Mouse (Mus musculus) lung, embryonic 14.5 days (tissue): ENCODE measurements at regions not wholly inside any gene's neighbourhood (a gene's known extent, or its start where the extent isn't known, plus 50 kb on each side); places are given as distances from the start of the nearest gene placed in this dataset.
A peak's percentile ranks its signal among the peaks of the same experiment; 100 is the strongest.

ENCODE experiments used
- ATAC-seq: fragments of 200-750 bp; cut with Nextera tagmentation; 2 replicates; pipeline ENCODE4 v1.8.0; 2017; ENCODE audit warnings: mild to moderate bottlenecking, moderate TSS enrichment, moderate library complexity; ENCODE audit not compliant: insufficient read depth
- DNase-seq: peaks from one replicate; pipeline ENCODE4 v3.0.0-alpha.2; 2015
- H3K27ac ChIP-seq: fragments of 300-500 bp; sonication (generic); 2 replicates; pipeline ENCODE4 v1.5.1; 2014; ENCODE audit warnings: low read depth, mild to moderate bottlenecking, moderate library complexity
- H3K27me3 ChIP-seq: fragments of 300-500 bp; sonication (generic); 2 replicates; pipeline ENCODE4 v1.6.1; 2014; ENCODE audit warnings: low read length, control low read depth; ENCODE audit not compliant: insufficient read depth
- H3K36me3 ChIP-seq: fragments of 300-500 bp; sonication (generic); 2 replicates; pipeline ENCODE4 v1.6.1; 2014; ENCODE audit warnings: control low read depth; ENCODE audit not compliant: insufficient read depth
- H3K4me1 ChIP-seq: fragments of 300-500 bp; sonication (generic); 2 replicates; pipeline ENCODE4 v1.6.1; 2014; ENCODE audit warnings: antibody characterized with exemption, control low read depth; ENCODE audit not compliant: insufficient read depth
- H3K4me2 ChIP-seq: fragments of 300-500 bp; sonication (generic); 2 replicates; pipeline ENCODE4 v1.6.1; 2014; ENCODE audit warnings: mild to moderate bottlenecking
- H3K4me3 ChIP-seq: fragments of 300-500 bp; sonication (generic); 2 replicates; pipeline ENCODE4 v1.5.1; 2014; ENCODE audit warnings: low read depth, low read length
- H3K9ac ChIP-seq: fragments of 300-500 bp; sonication (generic); 2 replicates; pipeline ENCODE4 v1.6.1; 2014
- H3K9me3 ChIP-seq: fragments of 300-500 bp; sonication (generic); 2 replicates; pipeline ENCODE4 v1.6.1; 2016; ENCODE audit warnings: low read depth, low read length, control low read depth
- CTCF ChIP-seq: IDR thresholded peaks from 2 replicates; pipeline ENCODE4 v1.5.1; 2016; ENCODE audit warnings: antibody characterized with exemption, low read depth
- WGBS: fragments of 180-500 bp; shearing (Covaris S2); extraction: QIAGEN DNeasy Blood & Tissue Kit; methylation state at CpG from one replicate; pipeline ENCODE4 v1.1.7; 2014; 5-methylcytosine and 5-hydroxymethylcytosine counted together

DNA sequence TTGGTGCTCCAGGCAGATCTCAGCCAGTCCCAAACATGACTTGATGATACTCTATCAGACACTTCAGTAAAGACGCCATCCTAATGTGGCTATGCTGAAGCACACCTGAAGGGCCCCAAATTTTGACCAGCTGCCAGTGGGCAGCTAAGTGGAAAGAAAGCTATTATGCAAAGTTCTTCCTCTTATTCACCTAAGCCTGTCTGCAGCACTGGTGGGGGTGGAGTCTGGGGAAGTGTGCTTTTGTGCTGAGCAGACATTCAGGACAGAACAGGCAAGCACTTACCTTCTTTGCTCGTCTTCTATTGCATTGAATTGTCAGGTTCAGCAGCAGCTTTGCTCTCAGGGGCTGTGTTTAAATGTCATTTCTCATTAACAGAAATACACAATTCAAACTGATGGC is 200.7 kb downstream of the Pla2g4a start:
- H3K36me3 ChIP-seq: no peaks in the 10 kb centered on the region
- H3K9ac ChIP-seq: no peak overlapping the region
- 47% methylated on average over 2 of the region's 2 CpGs for WGBS
- no peak for DNase-seq
- H3K4me2 ChIP-seq: no peak overlapping the region
- no peaks in the 10 kb centered on the region for H3K9me3 ChIP-seq
- TF ChIP-seq CTCF: no peak
- no peaks in the 10 kb centered on the region for H3K4me1 ChIP-seq
- ATAC-seq: no peak
- no peak overlapping the region for H3K4me3 ChIP-seq
- no peaks in the 10 kb centered on the region for H3K27me3 ChIP-seq
- H3K27ac ChIP-seq: no peak overlapping the region

DNA sequence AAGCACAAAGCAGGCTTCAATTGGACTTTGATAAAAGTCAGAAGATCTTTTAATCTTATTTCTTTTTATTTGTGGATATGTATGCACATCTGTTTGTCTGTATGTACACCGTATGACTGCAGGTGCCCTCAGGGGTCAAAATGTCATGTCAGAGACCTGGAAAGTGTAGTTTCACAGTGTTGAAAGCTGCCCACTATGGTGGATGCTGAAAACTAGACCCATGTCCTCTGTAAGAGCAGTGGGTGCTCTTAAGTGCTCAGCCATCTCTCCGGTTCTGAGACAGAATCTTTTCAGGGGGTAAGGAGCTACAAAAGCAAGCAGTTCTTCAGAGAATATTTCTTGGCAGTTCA is 202.3 kb downstream of the Pla2g4a start:
- TF ChIP-seq CTCF: no peak
- no peak overlapping the region for H3K4me3 ChIP-seq
- no peaks in the 10 kb centered on the region for H3K4me1 ChIP-seq
- WGBS: 70% methylated on average over 2 of the region's 2 CpGs
- H3K9ac ChIP-seq: no peak overlapping the region
- H3K4me2 ChIP-seq: no peak overlapping the region
- no peaks in the 10 kb centered on the region for H3K9me3 ChIP-seq
- DNase-seq: no peak
- ATAC-seq: no peak
- no peaks in the 10 kb centered on the region for H3K27me3 ChIP-seq
- no peak overlapping the region for H3K27ac ChIP-seq
- H3K36me3 ChIP-seq: no peaks in the 10 kb centered on the region

DNA sequence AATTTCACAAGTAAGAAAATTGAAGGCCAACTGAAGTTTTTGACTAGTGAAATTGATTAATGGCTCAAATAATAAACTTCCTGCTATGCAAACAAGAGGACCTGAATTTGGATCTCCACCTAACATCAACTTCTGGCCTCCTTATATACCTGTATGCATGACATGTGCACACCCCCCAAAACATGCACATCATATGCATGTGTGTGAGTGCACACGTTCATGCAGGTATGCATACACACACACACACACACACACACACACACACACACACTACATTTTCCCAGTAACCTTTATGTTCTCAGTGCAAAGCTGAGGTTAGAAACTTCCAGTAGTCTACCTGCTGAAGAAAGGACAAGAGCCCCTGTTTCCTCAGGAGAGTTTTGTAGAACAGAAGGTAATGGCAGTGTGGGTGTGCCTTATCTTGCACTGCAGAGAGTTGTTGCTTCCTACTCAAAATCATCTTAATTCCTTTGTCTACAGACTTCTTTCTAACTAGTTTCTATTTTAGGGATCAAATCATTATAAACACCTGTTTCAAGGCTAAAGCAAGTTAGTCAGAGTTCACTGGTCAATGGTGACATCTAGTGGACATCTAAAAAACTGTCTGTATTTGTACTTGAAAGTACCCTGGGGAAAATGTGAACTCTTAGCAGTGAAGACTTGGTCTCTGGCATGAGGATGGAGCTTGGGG is 202.9 kb downstream of the Pla2g4a start:
- Histone ChIP-seq H3K36me3 (no peaks in the 10 kb centered on the region), H3K4me2 (no peak overlapping the region), H3K27ac (no peak overlapping the region), H3K9ac (no peak overlapping the region), H3K9me3 (no peaks in the 10 kb centered on the region), H3K4me3 (no peak overlapping the region), H3K27me3 (no peaks in the 10 kb centered on the region), H3K4me1 (no peaks in the 10 kb centered on the region)
- TF ChIP-seq CTCF: peak; percentile 65
- WGBS: 83% methylated on average over 1 of the region's 1 CpGs
- DNase-seq: peak; percentile 79
- ATAC-seq: no peak

DNA sequence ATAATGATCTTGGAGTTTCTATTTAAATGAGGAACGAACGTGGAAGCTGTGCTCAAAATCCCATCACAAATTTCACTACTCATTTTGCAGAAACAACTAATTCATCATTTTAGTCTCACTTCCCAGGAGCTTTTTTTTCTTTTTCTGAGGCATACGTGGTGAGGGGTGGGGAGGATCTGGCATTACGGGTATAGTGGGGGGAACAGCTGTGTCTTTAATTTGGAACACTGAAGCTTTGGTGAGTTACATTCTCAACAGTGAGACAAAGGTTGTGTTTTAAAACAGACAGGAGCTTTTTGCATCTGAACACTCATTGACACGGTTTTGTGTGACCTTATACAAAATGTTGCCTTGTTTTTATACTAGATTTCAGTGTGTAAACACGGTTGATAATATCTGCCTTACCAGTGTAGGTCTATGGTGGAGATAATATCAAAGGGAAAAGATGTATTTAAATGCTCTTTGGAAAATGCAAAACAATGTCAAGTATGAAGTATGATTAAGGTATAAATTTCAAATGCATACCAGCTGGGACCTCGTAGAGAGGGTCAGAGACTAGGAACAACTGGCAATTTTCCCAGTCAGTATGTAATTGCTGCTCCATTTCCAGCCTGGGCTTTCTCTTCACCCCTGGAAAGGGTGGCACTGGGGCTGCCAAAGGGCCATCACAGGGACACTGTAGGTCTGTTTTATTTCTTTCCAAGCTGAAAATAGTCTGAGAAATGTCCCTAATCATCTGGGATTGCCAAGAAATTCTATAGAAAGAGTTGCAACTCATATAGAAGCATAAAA is 207.6 kb downstream of the Pla2g4a start:
- no peaks in the 10 kb centered on the region for H3K27me3 ChIP-seq
- ATAC-seq (no peak), DNase-seq (no peak)
- H3K27ac ChIP-seq: no peak overlapping the region
- no peaks in the 10 kb centered on the region for H3K4me1 ChIP-seq
- H3K9ac ChIP-seq: no peak overlapping the region
- no peak overlapping the region for H3K4me3 ChIP-seq
- H3K9me3 ChIP-seq: no peaks in the 10 kb centered on the region
- H3K36me3 ChIP-seq: no peaks in the 10 kb centered on the region
- no peak for TF ChIP-seq CTCF
- 56% methylated on average over 7 of the region's 7 CpGs for WGBS
- H3K4me2 ChIP-seq: no peak overlapping the region

DNA sequence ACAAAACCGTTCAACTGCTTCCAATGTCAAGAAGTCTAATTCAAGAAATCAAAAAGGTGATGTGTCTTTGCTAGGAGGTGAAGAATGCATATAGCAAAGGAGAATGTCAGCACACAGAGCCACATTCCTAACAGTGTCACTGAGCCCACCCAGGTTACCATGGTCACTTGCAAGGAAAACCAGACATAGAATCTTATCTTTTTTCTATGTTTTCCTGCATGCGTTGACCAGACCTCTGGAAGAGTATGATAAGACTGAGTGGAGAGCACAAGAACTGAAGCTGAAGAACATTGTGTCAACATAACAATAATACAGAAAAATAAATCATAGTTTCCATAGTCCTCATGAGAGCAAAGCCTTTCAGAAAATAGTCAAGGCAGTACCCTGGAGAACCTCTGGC is 211.7 kb downstream of the Pla2g4a start:
- H3K27ac ChIP-seq: no peak overlapping the region
- no peak for TF ChIP-seq CTCF
- H3K9me3 ChIP-seq: no peaks in the 10 kb centered on the region
- 71% methylated on average over 2 of the region's 2 CpGs for WGBS
- no peaks in the 10 kb centered on the region for H3K36me3 ChIP-seq
- no peak overlapping the region for H3K4me2 ChIP-seq
- H3K4me1 ChIP-seq: no peaks in the 10 kb centered on the region
- ATAC-seq (no peak), DNase-seq (no peak)
- no peak overlapping the region for H3K4me3 ChIP-seq
- H3K9ac ChIP-seq: no peak overlapping the region
- no peaks in the 10 kb centered on the region for H3K27me3 ChIP-seq

DNA sequence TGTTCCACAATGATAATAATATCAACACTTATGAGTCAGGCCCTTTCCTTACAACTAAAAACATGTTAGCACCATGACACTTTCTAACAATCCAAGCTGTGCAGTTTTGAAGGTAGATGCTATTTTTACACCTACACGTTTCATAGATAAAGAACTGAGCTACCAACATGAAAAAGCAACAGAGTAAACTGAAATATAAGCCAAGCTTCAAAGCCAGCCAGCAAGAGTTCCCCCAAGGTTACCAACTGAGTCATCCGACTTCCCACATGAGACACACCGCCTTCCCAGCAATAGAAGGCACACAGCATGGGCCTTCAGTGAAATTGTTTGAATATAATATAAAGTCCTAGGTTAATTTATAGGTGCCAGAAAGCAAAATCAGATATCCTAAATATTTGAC is 222.1 kb downstream of the Pla2g4a start:
- no peak for TF ChIP-seq CTCF

DNA sequence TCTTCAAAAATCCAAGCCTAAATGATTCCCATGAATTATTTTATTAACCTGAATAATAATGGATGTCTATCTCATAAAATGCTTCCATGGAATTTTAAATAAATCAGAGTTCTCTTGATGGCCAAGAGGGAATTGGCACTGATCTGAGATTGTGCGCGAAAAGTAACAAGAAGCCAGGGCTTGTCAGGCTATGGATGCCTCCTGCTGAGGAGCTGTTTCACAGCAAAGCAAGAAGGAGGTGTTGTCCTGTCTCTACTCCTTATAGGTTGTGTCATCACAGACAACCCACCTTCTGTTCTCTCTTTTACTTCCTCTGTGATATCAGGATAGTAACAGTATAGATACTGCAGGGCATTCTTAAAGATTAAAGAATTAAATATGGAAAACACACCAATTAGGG is 226.8 kb downstream of the Pla2g4a start:
- DNase-seq: no peak
- 78% methylated on average over 2 of the region's 2 CpGs for WGBS

More for the DNA sequence above, 222.1 kb downstream of the Pla2g4a start:
- H3K4me1 ChIP-seq: no peaks in the 10 kb centered on the region
- no peak overlapping the region for H3K4me3 ChIP-seq
- WGBS: 72% methylated on average over 3 of the region's 3 CpGs
- DNase-seq (no peak), ATAC-seq (no peak)
- no peak overlapping the region for H3K4me2 ChIP-seq
- H3K27me3 ChIP-seq: no peaks in the 10 kb centered on the region
- no peak overlapping the region for H3K9ac ChIP-seq
- H3K36me3 ChIP-seq: no peaks in the 10 kb centered on the region
- no peaks in the 10 kb centered on the region for H3K9me3 ChIP-seq
- H3K27ac ChIP-seq: no peak overlapping the region

More for the DNA sequence above, 226.8 kb downstream of the Pla2g4a start:
- no peak overlapping the region for H3K4me2 ChIP-seq
- no peaks in the 10 kb centered on the region for H3K9me3 ChIP-seq
- no peaks in the 10 kb centered on the region for H3K4me1 ChIP-seq
- no peaks in the 10 kb centered on the region for H3K27me3 ChIP-seq
- no peak overlapping the region for H3K4me3 ChIP-seq
- H3K9ac ChIP-seq: no peak overlapping the region
- H3K27ac ChIP-seq: no peak overlapping the region
- ATAC-seq: no peak
- TF ChIP-seq CTCF: no peak
- no peaks in the 10 kb centered on the region for H3K36me3 ChIP-seq
